Mouse (Mus musculus): ENCODE measurements around the gene Vgll4.

DNA sequence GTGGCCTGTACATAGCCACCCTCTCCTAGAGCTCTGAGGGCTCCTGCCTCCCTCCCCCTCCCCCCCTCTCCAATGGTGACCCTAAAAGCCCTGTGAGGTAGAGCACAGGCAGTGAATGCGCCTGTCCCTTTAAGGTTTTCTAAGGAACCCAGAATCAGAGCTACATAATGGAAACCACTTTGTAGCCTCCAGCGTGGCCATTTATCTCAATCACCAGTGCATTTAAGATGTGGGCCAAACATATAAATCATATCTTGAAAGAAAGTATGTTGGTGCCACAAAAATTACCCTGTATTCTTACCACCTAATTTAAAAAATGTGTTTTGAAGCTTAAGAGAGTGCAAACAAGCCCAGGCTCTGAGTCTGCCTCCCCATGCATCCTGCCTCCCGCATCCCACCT, 117.1 kb downstream of the Vgll4 start:
- TF ChIP-seq ZC3H11A (IDR thresholded peaks at IDR 0.05; ENCODE audit: borderline replicate concordance, low read depth, low read length) (no peak), MAFK (IDR thresholded peaks at IDR 0.05; ENCODE audit: insufficient read depth, low read depth, low read length) (no peak), CHD2 (IDR thresholded peaks at IDR 0.05; ENCODE audit: low read depth, low read length) (no peak), HCFC1 (IDR thresholded peaks at IDR 0.05; ENCODE audit: borderline replicate concordance, insufficient read depth, low read length) (no peak), ZNF384 (IDR thresholded peaks at IDR 0.05; ENCODE audit: low read depth, low read length) (no peak)
